Mouse (Mus musculus): Measurements from ENCODE around the gene Daam1. TPM values are rescaled to one million over a fixed set of nuclear protein-coding genes. Genes with fewer than 3 reads are reported as not detected.

Daam1 gene
- polyA plus RNA-seq, 1 experiment from 2014 or later, result 26.5 TPM

- H3K36me3 ChIP-seq, result peaks cover 54% of the 10 kb centered on the region
- no peak overlapping the region for H3K27ac ChIP-seq (replicated peaks)
- WGBS, result 57% methylated on average over 8 of the region's 8 CpGs
Observed at GRCm38 (mm10) chr12:71946448-71946847, 115.6 kb downstream of the Daam1 start.

GRCm38 (mm10) chr12:71948972-71949371, 118.1 kb downstream of the Daam1 start:
- 94% methylated on average over 6 of the region's 6 CpGs for WGBS
- no peak overlapping the region for H3K27ac ChIP-seq (replicated peaks)
- no peak for ATAC-seq (ENCODE audit: low FRiP score, low read depth)
- H3K4me3 ChIP-seq, result no peak overlapping the region
- no peak overlapping the region for H3K4me2 ChIP-seq
- H3K36me3 ChIP-seq, result peaks cover 65% of the 10 kb centered on the region
- H3K4me1 ChIP-seq (replicated peaks), result peaks cover 11% of the 10 kb centered on the region; the same call in 1 of the 2 replicates
- H3K27me3 ChIP-seq, result no peaks in the 10 kb centered on the region
- H3K9me3 ChIP-seq, result no peaks in the 10 kb centered on the region
- H3K9ac ChIP-seq, result no peak overlapping the region

More at GRCm38 (mm10) chr12:71946448-71946847, 115.6 kb downstream of the Daam1 start:
- Histone ChIP-seq H3K4me2 (no peak overlapping the region), H3K4me3 (no peak overlapping the region), H3K27me3 (no peaks in the 10 kb centered on the region), H3K4me1 (replicated peaks) (0 out of 2 replicates have a peak, but pooled peaks cover 3% of the 10 kb centered on the region), H3K9ac (no peak overlapping the region), H3K9me3 (no peaks in the 10 kb centered on the region)
- ATAC-seq (ENCODE audit: low FRiP score, low read depth), result peak; percentile 89

- Histone ChIP-seq H3K9ac (no peak overlapping the region), H3K9me3 (no peaks in the 10 kb centered on the region), H3K27me3 (no peaks in the 10 kb centered on the region), H3K36me3 (peaks cover 59% of the 10 kb centered on the region), H3K27ac (replicated peaks) (no peak overlapping the region), H3K4me2 (no peak overlapping the region), H3K4me3 (no peak overlapping the region), H3K4me1 (replicated peaks) (peaks cover 16% of the 10 kb centered on the region; the same call in 1 of the 2 replicates)
- ATAC-seq (ENCODE audit: low FRiP score, low read depth), result no peak
- 91% methylated on average over 6 of the region's 6 CpGs for WGBS
Observed at GRCm38 (mm10) chr12:71949606-71950005, 118.7 kb downstream of the Daam1 start.

- H3K36me3 ChIP-seq, result peaks cover 55% of the 10 kb centered on the region
Observed at GRCm38 (mm10) chr12:71950095-71950877, 119.4 kb downstream of the Daam1 start.

GRCm38 (mm10) chr12:71954180-71954935, 123.5 kb downstream of the Daam1 start:
- no peak for ATAC-seq (ENCODE audit: low FRiP score, low read depth)
- H3K4me2 ChIP-seq, result no peak overlapping the region
- peak overlapping the region; percentile 20; the same call in 1 of the 2 replicates for H3K27ac ChIP-seq (replicated peaks)
- peaks cover 26% of the 10 kb centered on the region for H3K4me1 ChIP-seq (replicated peaks)
- no peaks in the 10 kb centered on the region for H3K27me3 ChIP-seq
- H3K36me3 ChIP-seq, result peaks cover 50% of the 10 kb centered on the region
- WGBS, result 33% methylated on average over 5 of the region's 5 CpGs
- H3K9ac ChIP-seq, result no peak overlapping the region
- no peak overlapping the region for H3K4me3 ChIP-seq
- no peaks in the 10 kb centered on the region for H3K9me3 ChIP-seq

More at GRCm38 (mm10) chr12:71950095-71950877, 119.4 kb downstream of the Daam1 start:
- H3K4me3 ChIP-seq, result no peak overlapping the region
- peaks cover 16% of the 10 kb centered on the region; the same call in 1 of the 2 replicates for H3K4me1 ChIP-seq (replicated peaks)
- no peaks in the 10 kb centered on the region for H3K9me3 ChIP-seq
- no peak overlapping the region for H3K27ac ChIP-seq (replicated peaks)
- no peaks in the 10 kb centered on the region for H3K27me3 ChIP-seq
- 93% methylated on average over 13 of the region's 13 CpGs for WGBS
- H3K4me2 ChIP-seq, result no peak overlapping the region
- ATAC-seq (ENCODE audit: low FRiP score, low read depth), result no peak
- H3K9ac ChIP-seq, result no peak overlapping the region

- WGBS, result 17% methylated on average over 6 of the region's 6 CpGs
- peaks cover 41% of the 10 kb centered on the region for H3K36me3 ChIP-seq
- ATAC-seq (ENCODE audit: low FRiP score, low read depth), result peak; percentile 80
- H3K9me3 ChIP-seq, result no peaks in the 10 kb centered on the region
- no peaks in the 10 kb centered on the region for H3K27me3 ChIP-seq
- peaks cover 26% of the 10 kb centered on the region for H3K4me1 ChIP-seq (replicated peaks)
- no peak overlapping the region for H3K4me2 ChIP-seq
- no peak overlapping the region for H3K4me3 ChIP-seq
- H3K27ac ChIP-seq (replicated peaks), result no peak overlapping the region
- H3K9ac ChIP-seq, result no peak overlapping the region
Observed at GRCm38 (mm10) chr12:71956980-71957379, 126.1 kb downstream of the Daam1 start.

- Histone ChIP-seq H3K36me3 (peaks cover 39% of the 10 kb centered on the region), H3K4me2 (no peak overlapping the region), H3K4me3 (no peak overlapping the region), H3K27ac (replicated peaks) (no peak overlapping the region; the same call in 1 of the 2 replicates), H3K9ac (no peak overlapping the region), H3K27me3 (no peaks in the 10 kb centered on the region), H3K9me3 (no peaks in the 10 kb centered on the region), H3K4me1 (replicated peaks) (peaks cover 26% of the 10 kb centered on the region)
- 32% methylated on average over 5 of the region's 5 CpGs for WGBS
- no peak for ATAC-seq (ENCODE audit: low FRiP score, low read depth)
Observed at GRCm38 (mm10) chr12:71957496-71957895, 126.6 kb downstream of the Daam1 start.

GRCm38 (mm10) chr12:71959351-71959991, 128.6 kb downstream of the Daam1 start:
- Histone ChIP-seq H3K4me2 (no peak overlapping the region), H3K27me3 (no peaks in the 10 kb centered on the region), H3K4me1 (replicated peaks) (peaks cover 13% of the 10 kb centered on the region), H3K9me3 (no peaks in the 10 kb centered on the region), H3K36me3 (peaks cover 38% of the 10 kb centered on the region), H3K4me3 (no peak overlapping the region), H3K27ac (replicated peaks) (no peak overlapping the region), H3K9ac (no peak overlapping the region)
- 12% methylated on average over 6 of the region's 6 CpGs for WGBS
- ATAC-seq (ENCODE audit: low FRiP score, low read depth), result no peak

- Histone ChIP-seq H3K4me1 (replicated peaks) (peaks cover 13% of the 10 kb centered on the region), H3K27me3 (no peaks in the 10 kb centered on the region), H3K9me3 (no peaks in the 10 kb centered on the region), H3K36me3 (peaks cover 30% of the 10 kb centered on the region), H3K4me3 (no peak overlapping the region), H3K27ac (replicated peaks) (no peak overlapping the region), H3K9ac (no peak overlapping the region), H3K4me2 (no peak overlapping the region)
- 86% methylated on average over 3 of the region's 3 CpGs for WGBS
- no peak for ATAC-seq (ENCODE audit: low FRiP score, low read depth)
Observed at GRCm38 (mm10) chr12:71961671-71962070, 130.8 kb downstream of the Daam1 start.

- Histone ChIP-seq H3K9ac (no peak overlapping the region), H3K36me3 (peaks cover 29% of the 10 kb centered on the region), H3K4me1 (replicated peaks) (peaks cover 11% of the 10 kb centered on the region), H3K27me3 (no peaks in the 10 kb centered on the region), H3K9me3 (no peaks in the 10 kb centered on the region), H3K4me2 (no peak overlapping the region), H3K27ac (replicated peaks) (no peak overlapping the region), H3K4me3 (no peak overlapping the region)
- no peak for ATAC-seq (ENCODE audit: low FRiP score, low read depth)
- 71% methylated on average over 4 of the region's 4 CpGs for WGBS
Observed at GRCm38 (mm10) chr12:71962616-71963015, 131.7 kb downstream of the Daam1 start.

GRCm38 (mm10) chr12:71968592-71968991, 137.7 kb downstream of the Daam1 start:
- no peak overlapping the region for H3K4me3 ChIP-seq
- no peaks in the 10 kb centered on the region for H3K9me3 ChIP-seq
- 79% methylated on average over 4 of the region's 4 CpGs for WGBS
- no peak overlapping the region for H3K9ac ChIP-seq
- H3K27ac ChIP-seq (replicated peaks), result no peak overlapping the region
- H3K27me3 ChIP-seq, result no peaks in the 10 kb centered on the region
- peaks cover 14% of the 10 kb centered on the region for H3K36me3 ChIP-seq
- no peak overlapping the region for H3K4me2 ChIP-seq
- no peaks in the 10 kb centered on the region for H3K4me1 ChIP-seq (replicated peaks)
- no peak for ATAC-seq (ENCODE audit: low FRiP score, low read depth)

- H3K4me3 ChIP-seq, result no peak overlapping the region
Observed at GRCm38 (mm10) chr12:71969022-71969421, 138.1 kb downstream of the Daam1 start.

More at GRCm38 (mm10) chr12:71969022-71969421, 138.1 kb downstream of the Daam1 start:
- no peaks in the 10 kb centered on the region for H3K27me3 ChIP-seq
- no peak for ATAC-seq (ENCODE audit: low FRiP score, low read depth)
- H3K27ac ChIP-seq (replicated peaks), result no peak overlapping the region
- WGBS, result 56% methylated on average over 3 of the region's 3 CpGs
- H3K36me3 ChIP-seq, result peaks cover 14% of the 10 kb centered on the region
- H3K4me1 ChIP-seq (replicated peaks), result no peaks in the 10 kb centered on the region
- H3K9ac ChIP-seq, result no peak overlapping the region
- H3K9me3 ChIP-seq, result no peaks in the 10 kb centered on the region
- H3K4me2 ChIP-seq, result no peak overlapping the region

Measured in hindbrain, embryonic 15.5 days (tissue).